Mouse (Mus musculus) midbrain, postnatal 0 days (tissue): ENCODE results near the gene Cfap57. TPM values are rescaled to one million over a fixed set of nuclear protein-coding genes. Genes with fewer than 3 reads are reported as not detected.
"Not testable (repeated sequence)": the region's sequence is repeated elsewhere in the genome, so short reads cannot be mapped to it uniquely, and the experiment has no call there.

Experiments used
- ATAC-seq: fragments of 200-750 bp; cut with Nextera tagmentation; 2 replicates; pipeline ENCODE4 v1.8.0; 2017; ENCODE audit warnings: moderate number of reproducible peaks, mild to moderate bottlenecking, moderate TSS enrichment, moderate library complexity; ENCODE audit not compliant: low FRiP score
- DNase-seq: peaks from one replicate; pipeline ENCODE4 v3.0.0-alpha.2; 2015; ENCODE audit warnings: low spot score
- H3K27ac ChIP-seq: fragments of 300-500 bp; sonication (generic); 2 replicates; pipeline ENCODE4 v1.5.1; 2014; ENCODE audit warnings: low read depth, mild to moderate bottlenecking, low read length, mixed read lengths
- H3K27me3 ChIP-seq: fragments of 300-500 bp; sonication (generic); 2 replicates; pipeline ENCODE4 v1.6.1; 2014; ENCODE audit warnings: low read length, control low read depth, mixed read lengths; ENCODE audit not compliant: insufficient read depth
- H3K36me3 ChIP-seq: fragments of 300-500 bp; sonication (generic); 2 replicates; pipeline ENCODE4 v1.6.1; 2014; ENCODE audit warnings: low read length, control low read depth, mixed read lengths; ENCODE audit not compliant: insufficient read depth
- H3K4me1 ChIP-seq: fragments of 300-500 bp; sonication (generic); 2 replicates; pipeline ENCODE4 v1.6.1; 2014; ENCODE audit warnings: mild to moderate bottlenecking, control low read depth, antibody characterized with exemption, low read length, mixed read lengths; ENCODE audit not compliant: insufficient read depth
- H3K4me2 ChIP-seq: fragments of 300-500 bp; sonication (generic); 2 replicates; pipeline ENCODE4 v1.6.1; 2014; ENCODE audit warnings: low read depth, mild to moderate bottlenecking, low read length, mixed read lengths; ENCODE audit not compliant: poor library complexity, severe bottlenecking
- H3K4me3 ChIP-seq: fragments of 300-500 bp; sonication (generic); 2 replicates; pipeline ENCODE4 v1.5.1; 2014; ENCODE audit warnings: low read depth, mild to moderate bottlenecking, low read length, moderate library complexity
- H3K9ac ChIP-seq: fragments of 300-500 bp; sonication (generic); replicated peaks from 2 replicates; pipeline ENCODE4 v1.6.1; 2014; ENCODE audit warnings: mild to moderate bottlenecking, low read length, moderate library complexity, mixed read lengths; ENCODE audit not compliant: poor library complexity, severe bottlenecking
- H3K9me3 ChIP-seq: fragments of 300-500 bp; sonication (generic); 2 replicates; pipeline ENCODE4 v1.6.1; 2016; ENCODE audit warnings: low read length, control low read depth
- CTCF ChIP-seq: IDR thresholded peaks from 2 replicates; pipeline ENCODE4 v1.5.1; 2016; ENCODE audit warnings: antibody characterized with exemption, mild to moderate bottlenecking
- WGBS: fragments of 180-500 bp; shearing (Covaris S2); extraction: QIAGEN DNeasy Blood & Tissue Kit; methylation state at CpG from one replicate; pipeline ENCODE4 v1.1.7; 2014; 5-methylcytosine and 5-hydroxymethylcytosine counted together
- polyA plus RNA-seq: library from polyadenylated mRNA; unstranded; fragments of >200 nt; fragmentation: Nextera tagmentation; extraction: Ambion mirVana; gene quantifications from 2 replicates; pipeline ENCODE4 v1.2.1, GENCODE M21; 2015
- total RNA-seq: library from RNA; depleted of rRNA; stranded (reverse); fragments of >200 nt; gene quantifications from 2 replicates; pipeline ENCODE4 v1.2.3, GENCODE M21; 2014

Gene Cfap57
- total and polyA plus RNA-seq, 2 experiments from 2014 or later, result 0.82 to 1.4 TPM

GRCm38 (mm10) chr4:118523976-118524375 is 96.6 kb downstream of the Cfap57 start:
- Histone ChIP-seq H3K4me3 (no peak overlapping the region), H3K4me1 (no peaks in the 10 kb centered on the region), H3K27ac (no peak overlapping the region), H3K4me2 (no peak overlapping the region), H3K9ac (no peak overlapping the region), H3K27me3 (no peaks in the 10 kb centered on the region), H3K36me3 (no peaks in the 10 kb centered on the region), H3K9me3 (no peaks in the 10 kb centered on the region)
- no peak for TF ChIP-seq CTCF
- DNase-seq (no peak), ATAC-seq (no peak)
- WGBS, result 68% methylated on average over 7 of the region's 7 CpGs

GRCm38 (mm10) chr4:118522248-118522647 is 98.3 kb downstream of the Cfap57 start:
- no peak overlapping the region for H3K4me3 ChIP-seq
- no peaks in the 10 kb centered on the region for H3K4me1 ChIP-seq
- no peak for ATAC-seq
- no peaks in the 10 kb centered on the region for H3K27me3 ChIP-seq
- no peaks in the 10 kb centered on the region for H3K9me3 ChIP-seq
- H3K4me2 ChIP-seq, result no peak overlapping the region
- WGBS, result 87% methylated on average over 7 of the region's 7 CpGs
- TF ChIP-seq CTCF, result no peak
- no peaks in the 10 kb centered on the region for H3K36me3 ChIP-seq
- H3K27ac ChIP-seq, result no peak overlapping the region
- DNase-seq, result no peak
- H3K9ac ChIP-seq, result no peak overlapping the region

DNA sequence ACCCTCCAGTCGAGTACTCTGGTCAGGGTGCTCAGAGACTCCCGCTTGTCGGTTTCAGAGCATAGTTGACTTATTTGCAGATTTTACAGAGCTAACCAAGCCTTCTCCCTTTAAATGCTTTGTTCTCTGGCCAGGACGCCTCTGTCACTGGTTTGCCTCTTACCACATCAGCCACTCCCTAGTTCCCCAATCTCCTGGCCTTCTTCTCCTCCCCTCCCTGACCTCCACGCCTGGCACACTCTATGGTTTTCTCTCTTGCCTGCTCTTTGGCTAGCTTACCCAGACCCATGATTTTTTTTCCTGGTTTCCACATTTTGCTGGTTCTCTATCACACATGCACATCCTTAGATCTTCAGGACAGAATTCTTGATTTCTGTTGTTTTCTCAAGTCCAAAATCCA is 102.4 kb downstream of the Cfap57 start:
- ATAC-seq, result no peak
- 71% methylated on average over 5 of the region's 5 CpGs for WGBS
- no peak overlapping the region for H3K4me3 ChIP-seq
- no peak overlapping the region for H3K9ac ChIP-seq
- H3K9me3 ChIP-seq, result no peaks in the 10 kb centered on the region
- no peaks in the 10 kb centered on the region for H3K4me1 ChIP-seq
- no peak overlapping the region for H3K27ac ChIP-seq
- no peaks in the 10 kb centered on the region for H3K27me3 ChIP-seq
- H3K4me2 ChIP-seq, result no peak overlapping the region
- TF ChIP-seq CTCF, result no peak
- no peak for DNase-seq
- no peaks in the 10 kb centered on the region for H3K36me3 ChIP-seq

GRCm38 (mm10) chr4:118517497-118518146 is 103.0 kb downstream of the Cfap57 start:
- Histone ChIP-seq H3K9me3 (no peaks in the 10 kb centered on the region), H3K9ac (0 out of 2 replicates have a peak overlapping the region, but pooled peaks have one; percentile 8), H3K27me3 (no peaks in the 10 kb centered on the region), H3K4me1 (no peaks in the 10 kb centered on the region), H3K4me3 (no peak overlapping the region), H3K36me3 (no peaks in the 10 kb centered on the region), H3K4me2 (no peak overlapping the region), H3K27ac (no peak overlapping the region)
- no peak for TF ChIP-seq CTCF
- WGBS, result 32% methylated on average over 16 of the region's 16 CpGs
- DNase-seq (no peak), ATAC-seq (no peak)

GRCm38 (mm10) chr4:118516699-118517496 is 103.7 kb downstream of the Cfap57 start:
- no peak for TF ChIP-seq CTCF
- Histone ChIP-seq H3K9ac (0 out of 2 replicates have a peak overlapping the region, but pooled peaks have one; percentile 8), H3K27me3 (no peaks in the 10 kb centered on the region), H3K27ac (no peak overlapping the region), H3K4me2 (no peak overlapping the region), H3K36me3 (no peaks in the 10 kb centered on the region), H3K4me3 (no peak overlapping the region), H3K4me1 (no peaks in the 10 kb centered on the region), H3K9me3 (no peaks in the 10 kb centered on the region)
- WGBS, result 29% methylated on average over 20 of the region's 20 CpGs
- no peak for ATAC-seq
- peak; percentile 8 for DNase-seq

DNA sequence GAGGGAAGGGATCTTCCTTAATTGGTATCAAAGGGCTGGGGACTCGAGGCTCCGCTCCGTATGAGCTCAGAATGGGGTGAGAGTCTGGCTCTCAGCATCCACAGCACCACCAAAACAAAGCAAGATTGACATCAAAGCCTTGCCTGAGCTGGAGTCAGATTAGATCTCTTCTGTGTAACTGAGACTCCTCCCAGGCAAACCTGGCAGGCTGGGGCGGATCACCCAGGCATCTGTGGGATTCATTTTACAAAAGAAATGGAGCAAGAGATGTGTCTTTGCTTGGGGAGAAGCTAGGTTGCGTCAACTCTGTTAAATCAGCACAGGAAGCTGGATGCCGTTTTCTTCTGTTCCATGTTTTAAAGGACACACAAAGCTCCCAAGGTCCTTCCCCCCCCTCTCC is 111.5 kb downstream of the Cfap57 start:
- Histone ChIP-seq H3K27ac (no peak overlapping the region), H3K36me3 (no peaks in the 10 kb centered on the region), H3K9me3 (no peaks in the 10 kb centered on the region), H3K4me3 (no peak overlapping the region), H3K4me1 (no peaks in the 10 kb centered on the region), H3K9ac (no peak overlapping the region), H3K27me3 (no peaks in the 10 kb centered on the region), H3K4me2 (no peak overlapping the region)
- whole genome bisulfite sequencing, result 7% methylated on average over 6 of the region's 6 CpGs
- DNase-seq (no peak), ATAC-seq (no peak)
- no peak for TF ChIP-seq CTCF

DNA sequence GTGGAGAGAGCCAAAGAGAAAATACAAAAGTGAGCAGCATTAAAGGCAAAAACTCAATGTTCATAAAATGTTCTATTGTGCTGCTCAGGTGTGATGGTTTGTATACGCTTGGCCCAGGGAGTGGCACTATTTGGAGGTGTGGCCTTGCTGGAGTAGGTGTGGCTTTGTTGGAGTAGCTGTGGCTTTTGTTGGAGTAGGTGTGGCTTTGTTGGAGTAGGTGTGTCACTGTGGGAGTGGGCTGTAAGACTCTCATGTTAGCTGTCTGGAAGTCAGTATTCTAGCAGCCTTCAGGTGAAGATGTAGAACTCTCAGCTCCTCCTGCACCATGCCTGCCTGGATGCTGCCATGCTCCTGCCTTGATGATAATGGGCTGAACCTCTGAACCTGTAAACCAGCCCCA is 113.4 kb downstream of the Cfap57 start:
- ATAC-seq, H3K36me3 ChIP-seq, H3K4me1 ChIP-seq, H3K27ac ChIP-seq, H3K4me3 ChIP-seq, H3K9ac ChIP-seq, DNase-seq, H3K9me3 ChIP-seq, H3K4me2 ChIP-seq, H3K27me3 ChIP-seq: not testable (repeated sequence)
- WGBS, result 92% methylated on average over 1 of the region's 1 CpGs
